Mouse (Mus musculus) liver, postnatal 0 days (tissue): ENCODE measurements around the gene Timp4.

Experiments used
- CTCF ChIP-seq: sonication (generic); IDR thresholded peaks from 2 replicates; pipeline ENCODE4 v1.5.1; 2016; ENCODE audit warnings: antibody characterized with exemption, low read depth
- EP300 ChIP-seq: IDR thresholded peaks from 2 replicates; pipeline ENCODE4 v1.6.1; 2016; ENCODE audit warnings: antibody characterized with exemption, low read depth, mild to moderate bottlenecking

GRCm38 (mm10) chr6:115210820-115211219 is 41.2 kb downstream of the Timp4 start:
- TF ChIP-seq EP300 (no peak), CTCF (no peak)
